Mouse (Mus musculus): ENCODE results near the gene Phf8.
"Not testable (repeated sequence)": the region's sequence is repeated elsewhere in the genome, so short reads cannot be mapped to it uniquely, and the experiment has no call there.

Phf8 gene

DNA sequence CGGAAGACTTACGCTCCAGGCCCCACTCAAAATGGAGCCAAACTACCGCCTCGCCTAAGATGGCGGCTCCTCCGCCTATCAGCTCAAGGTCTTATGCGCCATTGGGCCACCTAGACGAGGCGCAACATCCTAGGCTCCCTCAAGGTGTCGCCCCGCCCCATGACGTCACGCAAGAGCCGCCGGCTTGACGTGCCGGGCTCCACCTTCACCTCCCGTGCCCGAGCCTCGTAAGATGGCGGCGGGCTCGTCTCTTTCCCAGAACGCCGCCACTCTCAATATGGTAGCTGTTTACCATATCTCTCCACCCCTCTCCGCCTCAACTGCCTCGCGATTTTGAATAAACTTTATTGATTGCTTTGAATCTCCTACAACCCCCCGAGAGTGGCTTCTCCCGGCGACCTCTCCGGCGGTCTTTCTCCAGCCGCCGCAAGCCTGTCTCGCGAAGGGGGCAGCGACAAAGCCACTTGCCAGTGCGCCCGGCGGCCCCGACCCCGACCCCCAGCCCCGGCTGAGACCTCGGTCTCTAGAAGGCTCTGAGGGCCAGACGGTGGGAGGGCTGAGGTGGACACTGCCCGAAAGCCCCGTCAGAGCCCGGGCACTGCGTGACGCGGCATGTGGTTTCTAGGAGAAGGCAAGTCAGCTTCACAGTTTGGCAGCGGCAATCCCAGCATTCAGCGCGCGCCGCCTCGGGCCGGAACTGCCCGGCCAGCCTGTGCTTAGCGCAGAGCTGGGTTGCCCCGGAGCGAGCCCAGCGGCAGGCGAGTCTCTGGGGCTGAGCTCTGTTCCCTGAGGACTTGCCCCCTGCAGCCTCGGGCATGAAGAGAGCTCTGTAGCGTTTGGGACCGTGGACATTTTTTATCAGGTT is at the start of gene Phf8:
TSS of gene Phf8 (plus strand) at position 215 of the 865 bp plus-strand sequence.
- peak; percentile 81 for DNase-seq (ENCODE audit: low read depth)

DNA sequence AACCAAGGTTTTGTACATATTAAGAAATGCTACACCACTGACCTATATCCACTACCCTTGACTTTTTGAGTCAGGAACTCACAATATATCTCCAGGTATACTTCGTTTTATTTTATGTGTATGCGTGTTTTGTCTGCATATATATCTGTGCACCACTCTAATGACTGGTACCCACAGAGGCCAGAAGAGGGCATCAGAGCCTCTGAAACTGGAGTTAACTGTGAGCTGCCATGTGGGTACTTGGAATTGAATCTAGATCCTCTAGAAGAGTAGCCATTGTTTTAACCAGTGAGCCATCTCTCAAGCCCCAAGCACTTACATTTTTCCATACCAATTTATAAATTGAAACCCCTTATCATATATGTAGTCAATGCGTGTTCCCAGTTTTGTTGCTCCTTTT is 32.3 kb upstream of the Phf8 start:
- no peak for DNase-seq (ENCODE audit: low read depth)

DNA sequence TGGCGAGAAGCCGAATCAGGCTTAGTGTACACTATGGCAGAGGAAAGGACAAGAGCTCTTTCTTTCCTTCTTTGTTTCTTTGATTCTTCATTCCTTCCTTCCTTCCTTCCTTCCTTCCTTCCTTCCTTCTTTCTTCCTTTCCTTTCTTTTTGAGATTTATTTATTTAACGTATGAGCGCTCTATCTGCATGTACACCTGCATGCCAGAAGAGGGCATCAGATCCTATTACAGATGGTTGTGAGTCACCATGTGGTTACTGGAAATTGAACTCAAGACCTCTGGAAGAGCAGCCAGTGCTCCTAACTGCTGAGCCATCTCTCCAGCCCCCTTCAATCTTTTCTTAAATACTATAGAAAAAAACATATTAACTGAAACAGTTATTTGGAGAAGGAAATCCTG is 27.2 kb upstream of the Phf8 start:
- DNase-seq (ENCODE audit: low read depth), result not testable (repeated sequence)

DNA sequence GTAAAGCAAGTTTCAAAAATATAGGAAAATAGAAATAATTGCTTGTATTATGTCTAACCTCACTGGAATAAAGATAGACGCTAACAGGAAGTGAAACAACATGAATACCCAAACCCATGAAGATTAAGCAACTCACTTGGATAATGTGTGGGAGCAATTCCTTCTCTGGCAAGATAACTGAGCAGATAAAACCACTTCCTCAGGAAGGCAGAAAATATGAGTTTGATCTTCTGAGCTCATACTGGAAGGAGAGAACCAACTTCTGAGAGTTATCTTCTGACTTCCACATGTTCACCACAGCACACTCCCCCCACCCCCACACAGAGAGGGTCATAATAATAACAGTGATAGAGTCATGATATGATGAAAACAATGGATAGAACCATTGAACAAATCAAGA is 23.9 kb upstream of the Phf8 start:
- DNase-seq (ENCODE audit: low read depth), result no peak

DNA sequence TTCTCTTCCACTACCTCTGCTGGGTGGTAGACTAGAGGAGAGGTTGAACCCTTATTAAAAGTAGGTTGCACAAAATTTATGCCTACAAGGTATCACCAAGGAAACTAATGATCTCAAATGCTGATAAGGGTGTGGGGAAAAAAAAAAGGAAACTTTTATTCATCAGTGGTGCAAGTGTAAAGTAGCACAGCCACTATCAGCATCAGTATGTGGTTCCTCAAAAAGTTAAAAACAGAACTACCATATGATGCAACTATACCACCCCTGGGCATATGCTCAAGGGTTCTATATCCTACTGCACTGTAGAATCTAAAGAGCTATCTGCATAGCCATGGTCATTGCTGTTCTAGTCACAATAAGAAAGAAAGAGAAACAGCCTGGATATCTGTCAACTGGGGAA is 11.9 kb upstream of the Phf8 start:
- DNase-seq (ENCODE audit: low read depth), result no peak

DNA sequence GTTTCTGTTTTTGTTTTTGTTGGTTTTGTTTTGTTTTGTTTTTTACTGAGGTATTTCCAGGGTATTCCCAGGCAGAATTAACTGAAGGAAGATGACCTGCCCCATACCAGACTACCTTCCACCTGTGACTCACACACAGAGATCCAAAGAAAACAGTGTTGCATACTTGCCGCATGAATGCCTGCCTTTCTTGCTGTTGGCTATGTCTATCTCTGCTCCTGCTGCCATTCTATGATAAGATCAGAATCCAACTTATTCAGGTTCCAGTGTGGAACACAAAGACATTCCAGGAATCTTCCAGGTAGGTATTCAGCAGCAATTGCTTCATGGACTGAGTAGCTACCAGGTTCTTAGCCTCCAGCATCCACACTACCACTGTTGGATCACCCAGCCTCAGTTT is 10.6 kb upstream of the Phf8 start:
- DNase-seq (ENCODE audit: low read depth), result no peak

DNA sequence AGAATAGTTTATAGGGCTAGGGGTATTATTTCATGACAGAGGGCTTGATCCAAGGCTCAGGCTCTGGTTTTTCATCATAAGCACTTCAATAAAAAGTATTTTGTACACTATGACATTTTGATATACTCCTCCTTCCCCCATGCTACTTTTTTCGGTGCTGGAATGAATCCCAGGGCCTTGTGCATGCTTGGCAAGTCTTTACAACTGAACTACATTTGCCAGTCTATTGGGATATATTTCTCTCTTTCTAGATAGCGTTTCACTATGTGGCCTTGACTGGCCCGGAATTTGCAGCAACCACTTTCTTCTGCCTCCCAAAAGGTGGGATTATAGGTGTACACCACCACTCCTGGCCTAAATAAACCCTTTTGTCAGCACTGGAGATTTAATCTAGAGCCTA is 7.4 kb upstream of the Phf8 start:
- no peak for DNase-seq (ENCODE audit: low read depth)

DNA sequence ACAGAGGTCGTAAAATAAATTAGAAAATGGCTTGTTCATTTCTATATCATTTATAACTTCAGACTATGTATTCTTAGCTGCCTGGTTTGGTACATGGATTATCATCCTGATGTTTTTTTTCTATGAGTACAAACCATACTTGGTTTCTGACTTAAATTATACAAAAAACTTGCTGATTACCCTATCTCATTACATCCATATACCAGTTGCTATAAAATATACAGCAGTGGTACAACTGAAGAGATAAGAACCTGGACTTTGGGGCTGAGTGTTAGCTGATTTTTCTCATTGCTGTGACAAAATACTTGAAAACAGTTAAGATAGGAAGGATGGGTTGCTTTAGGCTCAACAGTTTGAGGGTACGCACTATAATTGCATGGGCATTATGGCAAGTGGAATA is 6.8 kb upstream of the Phf8 start:
- DNase-seq (ENCODE audit: low read depth), result no peak

DNA sequence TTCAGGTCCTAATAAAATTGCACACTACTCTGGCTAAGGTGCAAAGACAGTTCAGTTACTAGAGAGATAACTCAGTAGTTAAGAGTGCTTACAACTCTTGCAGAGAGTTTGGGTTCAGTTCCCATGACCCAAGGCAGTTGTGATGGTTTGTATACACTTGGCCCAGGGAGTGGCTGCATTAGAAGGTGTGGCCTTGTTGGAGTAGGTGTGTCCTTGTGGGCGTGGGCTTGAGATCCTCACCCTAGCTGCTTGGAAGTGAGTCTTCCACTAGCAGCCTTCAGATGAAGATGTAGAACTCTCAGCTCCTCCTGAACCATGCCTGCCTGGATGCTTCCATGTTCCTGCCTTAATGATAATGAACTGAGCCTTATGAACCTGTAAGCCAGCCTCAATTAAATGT is 2.3 kb upstream of the Phf8 start:
- no peak for DNase-seq (ENCODE audit: low read depth)

DNA sequence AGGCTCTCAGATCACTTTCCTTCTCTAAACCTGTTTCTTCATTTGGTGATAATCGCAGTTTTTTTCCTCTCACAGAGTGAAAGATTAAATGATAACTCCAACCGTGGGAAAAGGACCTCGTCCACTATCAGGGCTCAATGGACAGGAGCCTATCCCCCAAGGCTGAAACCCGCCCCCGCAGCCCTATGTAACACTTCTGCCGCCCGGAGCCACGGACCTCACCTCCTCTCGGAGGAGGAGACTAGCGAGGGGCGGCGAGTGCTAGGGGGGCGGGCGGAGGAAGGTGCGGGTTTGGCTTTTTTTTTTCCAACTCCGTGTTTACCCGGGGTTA is 380 bp upstream of the Phf8 start:
- no peak for DNase-seq (ENCODE audit: low read depth)

DNA sequence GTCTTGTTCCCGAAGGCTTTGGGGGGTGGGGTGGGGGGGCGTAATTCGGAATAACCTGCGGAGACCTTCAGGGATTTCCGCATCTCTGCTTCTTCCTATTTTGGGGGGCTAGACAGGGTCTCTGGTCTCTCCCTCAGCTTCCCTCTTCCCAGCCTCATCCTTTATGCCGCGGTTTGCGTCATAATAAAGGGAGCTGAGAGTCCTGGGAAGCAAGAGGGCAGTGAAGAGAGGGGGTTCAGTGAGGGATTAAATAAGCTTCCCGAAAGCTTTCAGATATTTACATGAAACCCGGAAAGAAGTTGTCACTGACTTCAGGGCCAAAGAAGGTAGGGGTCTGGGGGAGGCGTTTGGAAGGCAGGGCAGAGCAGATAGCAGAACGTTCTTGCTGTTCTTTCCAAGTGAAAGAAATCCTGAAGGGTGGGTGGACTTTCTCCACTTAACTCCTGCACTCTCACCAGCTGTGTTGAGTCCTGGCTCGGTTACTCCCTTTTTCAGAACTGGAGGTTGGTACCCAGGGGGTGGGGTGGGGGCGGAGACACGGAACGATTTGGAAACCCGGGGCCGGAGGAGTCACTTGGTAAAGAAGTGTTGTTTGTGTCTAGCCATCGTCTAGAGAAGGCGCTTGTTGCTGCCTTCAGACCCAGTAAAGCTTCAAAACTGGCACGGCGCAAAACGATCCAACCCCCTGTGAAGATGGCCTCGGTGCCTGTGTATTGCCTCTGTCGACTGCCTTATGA is 1.5 kb downstream of the Phf8 start:
- no peak for DNase-seq (ENCODE audit: low read depth)

DNA sequence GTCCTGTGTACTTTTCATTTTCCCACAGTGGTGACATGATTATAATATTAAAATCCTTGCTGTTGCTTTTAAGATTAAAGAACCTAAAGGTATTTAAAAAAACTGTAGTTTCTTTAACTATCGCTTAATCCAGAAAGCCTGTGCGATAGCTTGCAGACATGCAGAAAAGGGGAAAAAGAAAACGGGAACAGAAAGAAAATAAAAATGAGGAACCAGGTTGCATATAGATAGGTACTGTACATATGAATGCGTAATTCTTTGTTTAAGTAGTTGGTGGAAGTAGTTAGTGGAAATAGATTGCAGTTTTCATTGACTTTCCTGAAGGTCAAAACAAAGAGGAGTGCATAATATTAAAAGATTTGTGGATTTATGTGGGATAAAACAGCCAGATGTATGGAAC is 32.9 kb downstream of the Phf8 start:
- no peak for DNase-seq (ENCODE audit: low read depth)

DNA sequence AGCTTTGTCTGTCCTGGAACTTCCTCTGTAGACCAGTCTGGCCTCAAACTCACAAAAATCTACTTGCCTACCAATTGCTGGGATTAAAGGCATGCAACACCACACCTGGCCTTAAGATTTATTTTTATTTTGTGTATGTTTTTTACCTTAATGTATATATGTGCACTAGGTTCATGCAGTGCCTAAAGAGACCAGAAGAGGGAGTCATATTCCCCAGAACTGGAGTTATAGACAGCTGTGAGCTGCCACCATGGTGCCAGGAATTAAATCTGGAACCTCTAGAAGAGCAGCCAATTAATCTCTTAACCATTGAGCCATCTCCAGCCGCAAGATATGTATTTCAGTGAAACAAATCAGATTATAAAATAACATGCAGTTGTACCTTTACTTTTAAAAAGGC is 54.7 kb downstream of the Phf8 start:
- no peak for DNase-seq (ENCODE audit: low read depth)

DNA sequence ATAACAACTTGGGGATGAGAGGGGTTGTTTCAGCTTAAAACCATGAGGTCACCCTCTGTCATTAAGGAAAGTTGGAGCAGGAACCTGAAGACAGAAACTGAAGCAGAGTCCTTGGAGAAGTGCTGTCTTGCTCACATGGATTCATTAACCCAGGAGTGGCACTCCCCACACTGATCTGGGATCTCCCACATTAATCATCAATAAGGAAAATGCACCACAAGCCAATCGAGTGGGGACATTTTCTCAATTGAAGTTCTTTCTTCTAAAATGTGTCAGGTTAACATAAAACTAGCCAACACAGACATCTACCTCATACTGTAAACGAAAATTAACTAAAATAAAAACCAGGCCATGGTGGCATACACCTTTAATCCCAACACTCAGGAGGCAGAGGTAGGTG is 122.9 kb downstream of the Phf8 start:
- no peak for DNase-seq (ENCODE audit: low read depth)

DNA sequence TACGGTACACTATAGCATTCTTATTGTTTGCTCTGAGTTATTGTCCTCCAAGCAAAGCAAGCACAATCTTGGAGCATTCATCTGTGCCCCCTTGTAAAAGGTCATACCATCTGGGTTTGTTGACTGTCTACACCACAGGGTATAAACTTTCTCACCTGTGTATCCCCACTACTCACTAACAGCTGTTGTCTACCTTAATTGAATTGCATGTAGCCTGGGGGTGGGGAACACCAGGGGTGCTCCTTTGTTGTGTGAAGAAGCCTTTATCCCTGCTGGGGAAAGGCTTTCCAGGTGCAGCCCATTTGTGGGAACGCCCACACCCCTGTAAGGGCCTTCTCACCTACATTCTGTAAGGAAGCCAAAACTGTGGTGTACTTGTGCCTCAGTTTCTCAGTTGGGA is 133.3 kb downstream of the Phf8 start:
- DNase-seq (ENCODE audit: low read depth), result no peak

DNA sequence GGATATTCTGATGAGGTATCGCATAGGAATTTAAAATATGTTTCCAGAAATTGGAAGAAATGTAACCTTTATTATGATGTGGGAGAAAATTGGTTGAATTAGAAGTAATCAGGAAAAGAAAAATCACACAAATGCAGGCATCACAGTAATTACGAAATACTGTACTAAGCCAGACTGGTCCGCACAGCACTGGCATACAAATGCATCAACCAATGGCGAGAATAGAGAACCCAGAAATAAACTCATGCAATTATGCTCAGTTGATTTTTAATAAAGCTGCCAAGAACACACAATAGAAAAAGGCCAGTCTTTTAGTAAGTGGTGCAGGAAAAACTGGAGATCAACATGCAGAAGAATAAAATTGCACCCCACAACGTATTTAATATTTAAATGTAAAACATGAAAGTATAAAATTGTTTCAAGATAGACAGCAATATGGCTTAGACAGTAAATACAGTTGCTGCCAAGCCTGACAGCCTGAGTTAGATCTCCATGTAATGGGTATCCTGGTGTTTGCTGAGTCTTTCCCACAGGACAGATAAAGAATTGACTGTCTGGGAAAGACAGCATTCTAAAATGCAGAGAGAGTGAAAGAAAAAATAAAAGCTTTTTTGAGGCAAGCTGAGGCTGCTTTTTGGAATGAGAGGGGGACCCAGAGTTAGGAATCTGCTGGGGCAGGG is 154.2 kb downstream of the Phf8 start:
- DNase-seq (ENCODE audit: low read depth), result no peak

Data from c-Kit-positive CD71-negative TER-119-negative erythroid progenitor cells, embryonic 14.5 days (primary cell).